Mouse (Mus musculus) neural tube, embryonic 12.5 days (tissue): Measurements from ENCODE around the gene Zfp536. TPM values are rescaled to one million over a fixed set of nuclear protein-coding genes. Genes with fewer than 3 reads are reported as not detected.
"Not testable (repeated sequence)": the region's sequence is repeated elsewhere in the genome, so short reads cannot be mapped to it uniquely, and the experiment has no call there.

ENCODE experiments used
- ATAC-seq: fragments of 200-750 bp; cut with Nextera tagmentation; 2 replicates; pipeline ENCODE4 v1.8.0; 2017; ENCODE audit warnings: low read depth, mild to moderate bottlenecking, moderate TSS enrichment, moderate library complexity; ENCODE audit not compliant: low FRiP score
- H3K27ac ChIP-seq: fragments of 300-500 bp; sonication (generic); 2 replicates; pipeline ENCODE4 v1.5.1; 2016
- H3K27me3 ChIP-seq: fragments of 300-500 bp; sonication (generic); replicated peaks from 2 replicates; pipeline ENCODE4 v1.6.1; 2016; ENCODE audit warnings: mild to moderate bottlenecking
- H3K36me3 ChIP-seq: fragments of 300-500 bp; sonication (generic); 2 replicates; pipeline ENCODE4 v1.6.1; 2016; ENCODE audit warnings: mild to moderate bottlenecking
- H3K4me1 ChIP-seq: fragments of 300-500 bp; sonication (generic); 2 replicates; pipeline ENCODE4 v1.6.1; 2016
- H3K4me2 ChIP-seq: fragments of 300-500 bp; sonication (generic); replicated peaks from 2 replicates; pipeline ENCODE4 v1.6.1; 2016; ENCODE audit warnings: mild to moderate bottlenecking
- H3K4me3 ChIP-seq: fragments of 300-500 bp; sonication (generic); 2 replicates; pipeline ENCODE4 v1.5.1; 2016
- H3K9ac ChIP-seq: fragments of 300-500 bp; sonication (generic); 2 replicates; pipeline ENCODE4 v1.6.1; 2016; ENCODE audit warnings: mild to moderate bottlenecking
- H3K9me3 ChIP-seq: fragments of 300-500 bp; sonication (generic); 2 replicates; pipeline ENCODE4 v1.6.1; 2016; ENCODE audit warnings: mild to moderate bottlenecking
- WGBS: fragments of 180-500 bp; shearing (Covaris S2); methylation state at CpG from one replicate; pipeline ENCODE4 v1.1.7; 2016; 5-methylcytosine and 5-hydroxymethylcytosine counted together
- polyA plus RNA-seq: library from polyadenylated mRNA; unstranded; fragments of >200 nt; fragmentation: Nextera tagmentation; extraction: Ambion mirVana; gene quantifications from 2 replicates; pipeline ENCODE4 v1.2.1, GENCODE M21; 2016

Zfp536 gene
- polyA plus RNA-seq, 1 experiment from 2014 or later: 46.9 TPM

GRCm38 (mm10) chr7:37718671-37719402 is 54.6 kb downstream of the Zfp536 start:
- no peak overlapping the region for H3K27ac ChIP-seq
- no peak overlapping the region for H3K4me2 ChIP-seq
- WGBS: 74% methylated on average over 15 of the region's 15 CpGs
- H3K9ac ChIP-seq: no peak overlapping the region
- peaks cover 22% of the 10 kb centered on the region for H3K4me1 ChIP-seq
- no peaks in the 10 kb centered on the region for H3K36me3 ChIP-seq
- H3K9me3 ChIP-seq: no peaks in the 10 kb centered on the region
- no peak for ATAC-seq
- H3K4me3 ChIP-seq: no peak overlapping the region
- no peaks in the 10 kb centered on the region for H3K27me3 ChIP-seq

- Histone ChIP-seq H3K9ac (no peak overlapping the region), H3K36me3 (no peaks in the 10 kb centered on the region), H3K4me3 (no peak overlapping the region), H3K9me3 (no peaks in the 10 kb centered on the region), H3K4me2 (no peak overlapping the region), H3K27me3 (no peaks in the 10 kb centered on the region), H3K4me1 (peaks cover 17% of the 10 kb centered on the region), H3K27ac (no peak overlapping the region)
- no peak for ATAC-seq
- WGBS: 92% methylated on average over 7 of the region's 7 CpGs
Measured at GRCm38 (mm10) chr7:37717071-37717470, 56.4 kb downstream of the Zfp536 start.

- Histone ChIP-seq H3K36me3 (no peaks in the 10 kb centered on the region), H3K4me2 (no peak overlapping the region), H3K9ac (no peak overlapping the region), H3K4me1 (peaks cover 17% of the 10 kb centered on the region), H3K27me3 (no peaks in the 10 kb centered on the region), H3K27ac (no peak overlapping the region), H3K9me3 (no peaks in the 10 kb centered on the region), H3K4me3 (no peak overlapping the region)
- ATAC-seq: no peak
- 83% methylated on average over 7 of the region's 7 CpGs for WGBS
Measured at GRCm38 (mm10) chr7:37716626-37717025, 56.8 kb downstream of the Zfp536 start.

GRCm38 (mm10) chr7:37704464-37704863 is 69.0 kb downstream of the Zfp536 start:
- no peak overlapping the region for H3K4me3 ChIP-seq
- 89% methylated on average over 9 of the region's 9 CpGs for WGBS
- ATAC-seq: no peak
- no peaks in the 10 kb centered on the region for H3K4me1 ChIP-seq
- no peak overlapping the region for H3K9ac ChIP-seq
- H3K4me2 ChIP-seq: no peak overlapping the region
- no peak overlapping the region for H3K27ac ChIP-seq
- no peaks in the 10 kb centered on the region for H3K27me3 ChIP-seq
- no peaks in the 10 kb centered on the region for H3K9me3 ChIP-seq
- peaks cover 3% of the 10 kb centered on the region; the same call in 1 of the 2 replicates for H3K36me3 ChIP-seq

GRCm38 (mm10) chr7:37697378-37697777 is 76.1 kb downstream of the Zfp536 start:
- not testable (repeated sequence) for H3K4me3 ChIP-seq, H3K36me3 ChIP-seq, H3K27me3 ChIP-seq, H3K9me3 ChIP-seq, H3K4me2 ChIP-seq, H3K9ac ChIP-seq, ATAC-seq, H3K27ac ChIP-seq
- WGBS: 96% methylated on average over 3 of the region's 3 CpGs
- H3K4me1 ChIP-seq: peaks cover 17% of the 10 kb centered on the region

- no peak for ATAC-seq
- peaks cover 25% of the 10 kb centered on the region for H3K4me1 ChIP-seq
Measured at GRCm38 (mm10) chr7:37695066-37695465, 78.4 kb downstream of the Zfp536 start.

GRCm38 (mm10) chr7:37690606-37691005 is 82.8 kb downstream of the Zfp536 start:
- ATAC-seq: no peak; the same call in 1 of the 2 replicates
- Histone ChIP-seq H3K4me1 (peaks cover 35% of the 10 kb centered on the region), H3K27ac (no peak overlapping the region), H3K36me3 (no peaks in the 10 kb centered on the region), H3K9me3 (no peaks in the 10 kb centered on the region), H3K4me3 (no peak overlapping the region), H3K9ac (no peak overlapping the region), H3K27me3 (no peaks in the 10 kb centered on the region), H3K4me2 (peak overlapping the region; percentile 51)
- 30% methylated on average over 10 of the region's 10 CpGs for WGBS

More at GRCm38 (mm10) chr7:37695066-37695465, 78.4 kb downstream of the Zfp536 start:
- Histone ChIP-seq H3K27me3 (no peaks in the 10 kb centered on the region), H3K4me3 (no peak overlapping the region), H3K9ac (no peak overlapping the region), H3K36me3 (no peaks in the 10 kb centered on the region), H3K9me3 (no peaks in the 10 kb centered on the region), H3K27ac (no peak overlapping the region), H3K4me2 (no peak overlapping the region)
- WGBS: 50% methylated on average over 5 of the region's 5 CpGs

- peaks cover 27% of the 10 kb centered on the region for H3K4me1 ChIP-seq
- H3K4me3 ChIP-seq: no peak overlapping the region
- H3K27me3 ChIP-seq: no peaks in the 10 kb centered on the region
- no peak overlapping the region for H3K27ac ChIP-seq
- no peaks in the 10 kb centered on the region for H3K36me3 ChIP-seq
- 0 out of 2 replicates have a peak, but pooled peaks have one; percentile 68 for ATAC-seq
- H3K9me3 ChIP-seq: no peaks in the 10 kb centered on the region
- WGBS: 25% methylated on average over 23 of the region's 23 CpGs
- peak overlapping the region; percentile 51 for H3K4me2 ChIP-seq
- H3K9ac ChIP-seq: no peak overlapping the region
Measured at GRCm38 (mm10) chr7:37689561-37690305, 83.7 kb downstream of the Zfp536 start.

GRCm38 (mm10) chr7:37689107-37689511 is 84.3 kb downstream of the Zfp536 start:
- Histone ChIP-seq H3K4me2 (peak overlapping the region; percentile 51), H3K4me1 (peaks cover 24% of the 10 kb centered on the region), H3K36me3 (no peaks in the 10 kb centered on the region), H3K9ac (no peak overlapping the region), H3K9me3 (no peaks in the 10 kb centered on the region), H3K27ac (peak overlapping the region; percentile 20; the same call in 1 of the 2 replicates), H3K4me3 (no peak overlapping the region), H3K27me3 (no peaks in the 10 kb centered on the region)
- peak; percentile 39; the same call in 1 of the 2 replicates for ATAC-seq
- 10% methylated on average over 11 of the region's 11 CpGs for WGBS

- WGBS: 92% methylated on average over 2 of the region's 2 CpGs
- Histone ChIP-seq H3K9ac (no peak overlapping the region), H3K4me1 (peaks cover 19% of the 10 kb centered on the region), H3K36me3 (no peaks in the 10 kb centered on the region), H3K27me3 (no peaks in the 10 kb centered on the region), H3K4me3 (no peak overlapping the region), H3K4me2 (no peak overlapping the region), H3K9me3 (no peaks in the 10 kb centered on the region), H3K27ac (no peak overlapping the region)
- ATAC-seq: no peak
Measured at GRCm38 (mm10) chr7:37686366-37686765, 87.1 kb downstream of the Zfp536 start.

GRCm38 (mm10) chr7:37685247-37685646 is 88.2 kb downstream of the Zfp536 start:
- Histone ChIP-seq H3K9ac (no peak overlapping the region), H3K4me1 (peaks cover 13% of the 10 kb centered on the region), H3K36me3 (no peaks in the 10 kb centered on the region), H3K9me3 (no peaks in the 10 kb centered on the region), H3K4me3 (no peak overlapping the region), H3K4me2 (no peak overlapping the region), H3K27me3 (no peaks in the 10 kb centered on the region), H3K27ac (no peak overlapping the region)
- no peak for ATAC-seq
- WGBS: 92% methylated on average over 3 of the region's 3 CpGs

- Histone ChIP-seq H3K4me3 (no peak overlapping the region), H3K9ac (no peak overlapping the region), H3K4me2 (no peak overlapping the region), H3K4me1 (no peaks in the 10 kb centered on the region), H3K27me3 (no peaks in the 10 kb centered on the region), H3K9me3 (no peaks in the 10 kb centered on the region), H3K36me3 (no peaks in the 10 kb centered on the region), H3K27ac (no peak overlapping the region)
- ATAC-seq: no peak
- WGBS: 72% methylated on average over 3 of the region's 3 CpGs
Measured at GRCm38 (mm10) chr7:37681335-37681734, 92.1 kb downstream of the Zfp536 start.
